Mouse (Mus musculus): ENCODE measurements around the gene Zfp978. TPM values are rescaled to one million over a fixed set of nuclear protein-coding genes. Genes with fewer than 3 reads are reported as not detected.
"Not testable (repeated sequence)": the region's sequence is repeated elsewhere in the genome, so short reads cannot be mapped to it uniquely, and the experiment has no call there.

Zfp978 gene
- polyA plus RNA-seq, 2 experiments, result not detected

DNA sequence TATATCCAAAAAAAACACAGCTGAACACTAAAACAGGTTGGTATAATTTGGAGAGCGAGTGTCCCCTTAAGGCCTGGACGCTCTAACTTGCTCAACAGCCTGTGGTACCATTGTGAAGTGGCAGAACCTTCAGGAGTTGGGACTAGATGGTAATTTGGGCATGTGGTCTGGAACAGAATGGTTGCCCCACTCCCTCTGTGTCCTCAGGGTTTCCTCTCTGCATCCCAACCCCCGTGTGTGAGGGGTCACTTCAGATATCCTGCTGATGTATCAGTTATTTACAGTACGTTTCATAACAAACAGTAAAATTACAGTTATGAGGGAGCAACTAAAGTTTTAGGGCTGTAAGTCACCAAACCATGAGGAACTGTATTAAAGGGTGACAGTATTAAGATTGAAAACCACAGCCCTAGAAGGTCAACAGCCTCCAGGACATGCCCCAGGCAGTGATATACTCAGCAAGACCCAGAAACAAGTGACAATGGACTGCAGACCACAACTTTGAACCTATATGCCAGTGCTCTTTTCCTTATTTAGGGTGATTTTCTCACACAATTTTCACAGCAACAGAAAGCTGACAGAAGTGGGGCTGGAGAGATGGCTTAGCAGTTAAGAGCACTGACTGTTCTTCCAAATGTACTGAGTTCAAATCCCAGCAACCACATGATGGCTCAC lies 14.6 kb upstream of the Zfp978 start:
- H3K9ac ChIP-seq (ENCODE audit: low read depth, low read length, severe bottlenecking); H3K27me3 ChIP-seq (ENCODE audit: control insufficient read depth, insufficient read depth, low read length); H3K4me3 ChIP-seq (replicated peaks; ENCODE audit: low read length); H3K4me1 ChIP-seq (ENCODE audit: control insufficient read depth, insufficient read depth, low read length); H3K36me3 ChIP-seq (ENCODE audit: control insufficient read depth, insufficient read depth, low read length); DNase-seq (ENCODE audit: low spot score); ATAC-seq (ENCODE audit: low FRiP score, low read depth); H3K4me2 ChIP-seq (replicated peaks; ENCODE audit: low read depth, low read length, severe bottlenecking); H3K27ac ChIP-seq (replicated peaks; ENCODE audit: low read depth, low read length): not testable (repeated sequence)
- WGBS, result 67% methylated on average over 4 of the region's 4 CpGs
- H3K9me3 ChIP-seq (ENCODE audit: control insufficient read depth, low read length), result peaks cover 58% of the 10 kb centered on the region

DNA sequence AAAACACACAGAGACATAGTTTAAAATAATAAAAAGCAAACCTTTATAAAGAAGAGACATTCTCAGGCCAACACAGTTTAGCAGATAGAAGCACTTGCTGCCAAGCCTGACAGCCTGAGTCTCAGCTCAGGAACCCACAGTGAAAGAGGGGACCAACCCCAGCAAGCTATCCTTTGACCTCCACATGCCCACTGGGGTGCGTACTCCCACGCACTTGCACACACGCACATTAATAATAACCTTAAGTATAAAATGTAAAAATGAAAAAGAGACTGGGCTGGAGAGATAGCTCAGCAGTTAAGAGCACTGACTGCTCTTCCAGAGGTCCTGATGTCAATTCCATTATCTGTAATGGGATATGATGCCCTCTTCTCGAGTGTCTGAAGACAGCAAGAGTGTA lies 13.8 kb upstream of the Zfp978 start:
- H3K4me2 ChIP-seq (replicated peaks; ENCODE audit: low read depth, low read length, severe bottlenecking); DNase-seq (ENCODE audit: low spot score); H3K4me3 ChIP-seq (replicated peaks; ENCODE audit: low read length); H3K4me1 ChIP-seq (ENCODE audit: control insufficient read depth, insufficient read depth, low read length); H3K27me3 ChIP-seq (ENCODE audit: control insufficient read depth, insufficient read depth, low read length); ATAC-seq (ENCODE audit: low FRiP score, low read depth); H3K27ac ChIP-seq (replicated peaks; ENCODE audit: low read depth, low read length); H3K9ac ChIP-seq (ENCODE audit: low read depth, low read length, severe bottlenecking); H3K36me3 ChIP-seq (ENCODE audit: control insufficient read depth, insufficient read depth, low read length): not testable (repeated sequence)
- 61% methylated on average over 4 of the region's 4 CpGs for WGBS
- peaks cover 58% of the 10 kb centered on the region for H3K9me3 ChIP-seq (ENCODE audit: control insufficient read depth, low read length)

DNA sequence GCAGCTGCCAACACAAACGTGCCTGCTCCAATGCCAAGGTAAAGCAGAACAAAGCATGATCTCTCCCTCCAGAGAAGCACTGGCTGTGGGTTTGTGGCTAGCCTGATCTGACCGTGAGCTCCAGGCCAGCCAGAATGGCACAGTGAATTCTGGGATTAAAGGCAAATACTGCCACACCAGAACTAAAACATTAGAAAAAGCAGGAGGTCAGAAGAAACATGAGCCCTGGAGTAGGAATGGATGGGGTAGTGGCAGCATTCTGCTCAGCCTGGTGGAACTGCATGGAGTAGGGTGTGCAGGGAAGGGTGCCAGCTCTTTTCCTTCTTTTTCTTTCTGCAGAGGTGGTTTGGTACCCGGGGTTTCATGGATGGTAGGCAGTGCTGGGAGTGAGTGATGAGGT lies 13.2 kb upstream of the Zfp978 start:
- WGBS, result 71% methylated on average over 1 of the region's 3 CpGs
- not testable (repeated sequence) for H3K27ac ChIP-seq (replicated peaks; ENCODE audit: low read depth, low read length); H3K4me2 ChIP-seq (replicated peaks; ENCODE audit: low read depth, low read length, severe bottlenecking); DNase-seq (ENCODE audit: low spot score); ATAC-seq (ENCODE audit: low FRiP score, low read depth); H3K36me3 ChIP-seq (ENCODE audit: control insufficient read depth, insufficient read depth, low read length); H3K27me3 ChIP-seq (ENCODE audit: control insufficient read depth, insufficient read depth, low read length); H3K9ac ChIP-seq (ENCODE audit: low read depth, low read length, severe bottlenecking); H3K4me3 ChIP-seq (replicated peaks; ENCODE audit: low read length); H3K4me1 ChIP-seq (ENCODE audit: control insufficient read depth, insufficient read depth, low read length)
- H3K9me3 ChIP-seq (ENCODE audit: control insufficient read depth, low read length), result peaks cover 57% of the 10 kb centered on the region

DNA sequence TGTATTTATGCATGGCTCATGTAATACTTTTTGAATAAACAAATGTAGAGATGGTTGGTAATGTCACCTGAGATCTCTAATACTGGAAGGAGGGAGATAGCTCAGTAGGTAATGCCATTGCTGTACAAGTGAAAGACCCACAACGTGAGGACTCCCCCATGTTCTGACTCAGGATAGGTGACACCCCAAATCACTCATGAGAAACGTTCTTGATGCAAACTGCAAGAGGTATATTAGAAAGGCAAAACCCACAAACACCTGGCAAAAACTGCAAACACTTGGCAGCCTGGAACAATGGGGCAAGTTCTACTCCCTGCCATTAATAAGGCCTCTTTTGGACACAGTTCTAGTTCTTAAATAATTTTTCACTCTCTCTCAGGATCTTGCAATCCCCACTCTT lies 12.7 kb upstream of the Zfp978 start:
- DNase-seq (ENCODE audit: low spot score); H3K27ac ChIP-seq (replicated peaks; ENCODE audit: low read depth, low read length); ATAC-seq (ENCODE audit: low FRiP score, low read depth); H3K9ac ChIP-seq (ENCODE audit: low read depth, low read length, severe bottlenecking); H3K27me3 ChIP-seq (ENCODE audit: control insufficient read depth, insufficient read depth, low read length); H3K4me3 ChIP-seq (replicated peaks; ENCODE audit: low read length); H3K4me2 ChIP-seq (replicated peaks; ENCODE audit: low read depth, low read length, severe bottlenecking); H3K36me3 ChIP-seq (ENCODE audit: control insufficient read depth, insufficient read depth, low read length); H3K4me1 ChIP-seq (ENCODE audit: control insufficient read depth, insufficient read depth, low read length): not testable (repeated sequence)
- H3K9me3 ChIP-seq (ENCODE audit: control insufficient read depth, low read length), result peaks cover 52% of the 10 kb centered on the region
- WGBS, result 86% methylated on average over 2 of the region's 2 CpGs

DNA sequence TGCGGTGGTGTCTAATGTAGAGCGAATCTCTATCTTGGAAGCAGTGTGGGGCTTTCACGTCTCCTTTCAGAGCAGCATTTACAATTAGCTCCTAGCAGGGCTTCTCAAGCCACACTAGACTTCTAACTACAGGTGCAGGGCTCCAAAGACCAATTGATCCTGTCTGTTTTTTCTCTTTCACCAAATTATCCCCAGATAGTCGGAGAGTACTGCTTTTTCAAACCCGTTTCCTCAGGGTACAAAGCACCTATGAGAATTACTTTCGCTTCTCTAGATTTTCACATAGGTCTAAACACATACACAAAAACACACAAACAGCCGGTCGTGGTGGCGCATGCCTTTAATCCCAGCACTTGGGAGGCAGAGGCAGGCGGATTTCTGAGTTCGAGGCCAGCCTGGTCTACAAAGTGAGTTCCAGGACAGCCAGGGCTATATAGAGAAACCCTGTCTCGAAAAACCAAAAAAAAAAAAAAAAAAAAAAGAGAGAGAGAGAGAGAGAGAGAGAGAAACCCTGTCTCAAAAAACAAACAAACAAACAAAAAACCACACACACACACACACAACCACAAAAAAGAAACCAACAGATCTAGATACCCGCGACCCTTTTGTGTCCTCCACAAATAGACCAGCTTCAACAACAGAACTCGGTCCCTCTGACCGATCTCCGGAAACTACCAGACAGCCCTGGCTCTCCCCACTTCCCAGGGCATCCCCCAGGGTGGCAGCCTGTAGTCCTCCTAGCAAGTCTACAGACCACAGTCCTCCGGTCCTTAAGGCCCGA lies 12.0 kb upstream of the Zfp978 start:
- not testable (repeated sequence) for ATAC-seq (ENCODE audit: low FRiP score, low read depth); H3K27me3 ChIP-seq (ENCODE audit: control insufficient read depth, insufficient read depth, low read length); H3K27ac ChIP-seq (replicated peaks; ENCODE audit: low read depth, low read length); H3K36me3 ChIP-seq (ENCODE audit: control insufficient read depth, insufficient read depth, low read length); DNase-seq (ENCODE audit: low spot score); H3K4me3 ChIP-seq (replicated peaks; ENCODE audit: low read length); H3K4me1 ChIP-seq (ENCODE audit: control insufficient read depth, insufficient read depth, low read length); H3K9ac ChIP-seq (ENCODE audit: low read depth, low read length, severe bottlenecking); H3K4me2 ChIP-seq (replicated peaks; ENCODE audit: low read depth, low read length, severe bottlenecking)
- 89% methylated on average over 18 of the region's 19 CpGs for WGBS
- peaks cover 47% of the 10 kb centered on the region for H3K9me3 ChIP-seq (ENCODE audit: control insufficient read depth, low read length)

DNA sequence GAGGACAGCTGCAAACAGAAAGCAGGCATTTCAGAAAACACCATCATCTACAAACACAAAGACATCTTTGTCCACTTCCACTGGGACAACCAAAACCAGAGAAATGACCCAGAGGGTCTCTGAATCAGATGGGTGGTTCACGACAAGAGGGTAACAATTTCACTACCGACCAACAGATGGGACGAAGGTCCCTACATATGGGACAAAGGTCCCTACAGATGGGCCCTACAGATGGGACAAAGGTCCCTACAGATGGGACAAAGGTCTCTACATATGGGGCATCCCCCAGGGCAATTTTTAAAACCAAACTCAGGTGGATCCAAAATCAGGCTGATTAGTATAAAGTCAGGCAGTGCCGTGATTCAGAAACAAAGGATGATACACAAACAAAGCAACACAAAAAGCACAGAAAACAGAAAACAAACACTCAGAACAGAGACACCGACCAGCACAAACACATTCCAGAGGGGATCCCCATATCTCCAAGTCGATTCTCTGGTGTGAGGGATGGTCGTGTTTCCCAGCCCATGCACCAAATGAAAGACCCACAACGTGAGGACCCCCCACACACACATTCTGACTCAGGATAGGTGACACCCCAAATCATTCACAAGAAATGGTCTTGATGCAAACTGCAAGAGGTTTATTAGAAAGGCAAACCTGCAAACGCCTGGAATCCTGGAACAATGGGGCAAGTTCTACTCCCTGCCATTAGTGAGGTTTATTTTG lies 11.3 kb upstream of the Zfp978 start:
- not testable (repeated sequence) for H3K4me3 ChIP-seq (replicated peaks; ENCODE audit: low read length); H3K27ac ChIP-seq (replicated peaks; ENCODE audit: low read depth, low read length); ATAC-seq (ENCODE audit: low FRiP score, low read depth); H3K4me2 ChIP-seq (replicated peaks; ENCODE audit: low read depth, low read length, severe bottlenecking); H3K4me1 ChIP-seq (ENCODE audit: control insufficient read depth, insufficient read depth, low read length); H3K27me3 ChIP-seq (ENCODE audit: control insufficient read depth, insufficient read depth, low read length); H3K9ac ChIP-seq (ENCODE audit: low read depth, low read length, severe bottlenecking); DNase-seq (ENCODE audit: low spot score); H3K36me3 ChIP-seq (ENCODE audit: control insufficient read depth, insufficient read depth, low read length)
- WGBS, result 86% methylated on average over 9 of the region's 9 CpGs
- peaks cover 47% of the 10 kb centered on the region for H3K9me3 ChIP-seq (ENCODE audit: control insufficient read depth, low read length)

DNA sequence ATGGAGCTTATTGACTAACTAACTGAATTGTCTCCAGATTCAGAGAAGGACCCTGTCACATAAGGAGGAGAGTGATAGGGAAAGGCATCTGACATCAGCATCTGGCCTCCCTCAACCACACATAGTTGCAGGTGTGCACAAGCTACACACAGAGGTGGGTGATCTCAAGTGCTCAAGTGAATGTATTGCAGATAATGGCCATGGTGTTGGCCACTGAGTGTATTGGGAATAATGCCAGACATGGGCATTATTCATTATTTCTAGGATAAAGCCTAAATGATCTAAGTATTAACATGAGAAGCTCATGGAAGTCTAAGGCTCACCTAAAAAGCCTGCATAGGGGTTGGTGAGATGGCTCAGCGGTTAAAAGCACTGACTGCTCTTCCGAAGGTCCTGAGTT lies 10.6 kb upstream of the Zfp978 start:
- H3K4me2 ChIP-seq (replicated peaks; ENCODE audit: low read depth, low read length, severe bottlenecking); H3K27me3 ChIP-seq (ENCODE audit: control insufficient read depth, insufficient read depth, low read length); H3K36me3 ChIP-seq (ENCODE audit: control insufficient read depth, insufficient read depth, low read length); H3K9ac ChIP-seq (ENCODE audit: low read depth, low read length, severe bottlenecking); H3K27ac ChIP-seq (replicated peaks; ENCODE audit: low read depth, low read length); DNase-seq (ENCODE audit: low spot score); H3K4me3 ChIP-seq (replicated peaks; ENCODE audit: low read length); ATAC-seq (ENCODE audit: low FRiP score, low read depth); H3K4me1 ChIP-seq (ENCODE audit: control insufficient read depth, insufficient read depth, low read length): not testable (repeated sequence)
- WGBS, result 87% methylated on average over 2 of the region's 2 CpGs
- H3K9me3 ChIP-seq (ENCODE audit: control insufficient read depth, low read length), result peaks cover 47% of the 10 kb centered on the region

All from limb, embryonic 14.5 days (tissue).